Mouse (Mus musculus) brain, embryonic 14.5 days (tissue): ENCODE measurements around the gene Hist1h2ao.
"Not testable (repeated sequence)": the region's sequence is repeated elsewhere in the genome, so short reads cannot be mapped to it uniquely, and the experiment has no call there.

Source experiments
- CTCF ChIP-seq: fragments of 200-500 bp; IDR thresholded peaks from 2 replicates; pipeline ENCODE4 v1.5.1; 2012; ENCODE audit warnings: inconsistent platforms, mild to moderate bottlenecking, moderate library complexity, borderline replicate concordance; ENCODE audit not compliant: insufficient read depth, insufficient read length; ENCODE audit errors: extremely low read depth
- POLR2A ChIP-seq: fragments of 200-500 bp; IDR thresholded peaks from 2 replicates; pipeline ENCODE4 v1.6.1; 2012; ENCODE audit warnings: mild to moderate bottlenecking, inconsistent platforms, borderline replicate concordance; ENCODE audit not compliant: poor library complexity, insufficient read depth, insufficient read length, severe bottlenecking; ENCODE audit errors: extremely low read depth

DNA sequence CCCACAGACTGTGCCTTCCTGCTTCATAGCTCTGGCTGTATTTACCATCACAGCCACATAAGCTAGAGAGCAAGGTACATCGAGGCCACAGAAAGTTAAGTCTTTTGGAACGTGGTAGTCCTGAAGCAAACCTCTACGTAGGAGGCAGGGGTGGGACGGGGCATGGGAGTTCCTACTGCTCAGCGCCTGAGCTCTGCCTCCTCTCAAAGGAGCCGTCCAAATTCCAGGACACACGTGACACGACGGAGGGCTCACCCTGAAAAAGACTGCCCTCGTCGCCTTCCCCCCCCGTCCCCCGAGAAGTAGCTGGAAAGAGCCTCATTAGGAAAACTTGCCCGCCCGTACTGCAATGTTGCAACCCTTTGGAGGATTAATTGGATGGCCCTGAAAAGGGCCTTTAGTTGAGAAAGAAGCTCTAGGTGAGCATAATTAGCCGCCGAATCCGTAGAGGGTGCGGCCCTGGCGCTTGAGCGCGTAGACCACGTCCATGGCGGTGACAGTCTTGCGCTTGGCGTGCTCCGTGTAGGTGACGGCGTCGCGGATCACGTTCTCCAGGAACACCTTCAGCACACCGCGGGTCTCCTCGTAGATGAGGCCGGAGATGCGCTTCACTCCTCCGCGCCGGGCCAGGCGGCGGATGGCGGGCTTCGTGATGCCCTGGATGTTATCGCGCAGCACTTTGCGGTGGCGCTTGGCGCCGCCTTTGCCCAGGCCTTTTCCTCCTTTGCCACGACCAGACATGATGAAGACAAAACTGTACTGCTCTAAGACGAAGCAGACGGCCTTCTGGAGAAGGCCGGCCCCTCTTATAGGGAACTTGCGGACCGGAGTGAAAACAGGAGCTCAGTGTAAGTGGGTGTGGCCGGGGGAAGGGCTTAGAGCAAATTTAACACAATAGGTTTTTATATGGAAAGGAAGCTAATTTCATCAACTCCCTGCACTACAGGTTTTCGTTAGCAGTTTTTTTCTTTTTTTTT, 21.4 kb downstream of the Hist1h2ao start, which contains the start of gene Hist1h4n:
- not testable (repeated sequence) for TF ChIP-seq POLR2A, CTCF
